Mouse (Mus musculus) small intestine, adult 2 months (tissue): Measurements from ENCODE around the gene Rft1. TPM values are rescaled to one million over a fixed set of nuclear protein-coding genes. Genes with fewer than 3 reads are reported as not detected.

Source experiments
- H3K27ac ChIP-seq: fragments of 200-500 bp; 2 replicates; pipeline ENCODE4 v1.5.1; 2012; ENCODE audit warnings: low read depth, low read length, control low read depth, inconsistent platforms; ENCODE audit not compliant: insufficient read depth
- H3K27me3 ChIP-seq: fragments of 200-500 bp; 2 replicates; pipeline ENCODE4 v1.6.1; 2012; ENCODE audit warnings: mild to moderate bottlenecking, moderate library complexity, low read length, inconsistent platforms; ENCODE audit not compliant: control insufficient read depth, insufficient read depth
- H3K36me3 ChIP-seq: fragments of 200-500 bp; 2 replicates; pipeline ENCODE4 v1.6.1; 2012; ENCODE audit warnings: mild to moderate bottlenecking, low read length, control low read depth, inconsistent platforms; ENCODE audit not compliant: control insufficient read depth, insufficient read depth
- H3K4me1 ChIP-seq: fragments of 200-500 bp; 2 replicates; pipeline ENCODE4 v1.6.1; 2012; ENCODE audit warnings: low read length, inconsistent platforms, mixed read lengths; ENCODE audit not compliant: control insufficient read depth, insufficient read depth, insufficient read length
- H3K4me3 ChIP-seq: fragments of 200-500 bp; 2 replicates; pipeline ENCODE4 v1.5.1; 2012; ENCODE audit warnings: low read depth, mild to moderate bottlenecking, control low read depth, inconsistent platforms, low read length, moderate library complexity
- CTCF ChIP-seq: fragments of 200-500 bp; IDR thresholded peaks from 2 replicates; pipeline ENCODE4 v1.5.1; 2012; ENCODE audit warnings: low read depth, mild to moderate bottlenecking, control low read depth, inconsistent platforms, low read length, moderate library complexity, mixed read lengths; ENCODE audit not compliant: insufficient replicate concordance, insufficient read length; ENCODE audit errors: extremely low read depth
- POLR2A ChIP-seq: fragments of 200-500 bp; IDR thresholded peaks from 2 replicates; pipeline ENCODE4 v1.6.1; 2012; ENCODE audit warnings: low read depth, mild to moderate bottlenecking, control low read depth, inconsistent platforms, low read length, moderate library complexity
- WGBS: fragments of 180-500 bp; shearing (Covaris S2); methylation state at CpG from one replicate; pipeline ENCODE4 v1.1.7; 2018; 5-methylcytosine and 5-hydroxymethylcytosine counted together
- polyA plus RNA-seq: library from polyadenylated mRNA; depleted of rRNA; stranded (reverse); fragments of >200 nt; gene quantifications from 2 replicates; pipeline ENCODE4 v1.2.3, GENCODE M21; 2012

The Rft1 gene
- polyA plus RNA-seq, 1 experiment = 5.6 TPM

GRCm38 (mm10) chr14:30638009-30638408, 16.2 kb upstream of the Rft1 start:
- TF ChIP-seq POLR2A = no peak
- TF ChIP-seq CTCF = no peak

GRCm38 (mm10) chr14:30638686-30639085, 15.5 kb upstream of the Rft1 start:
- TF ChIP-seq POLR2A (no peak), CTCF (no peak)
- Histone ChIP-seq H3K4me3 (no peak overlapping the region), H3K27ac (no peak overlapping the region), H3K36me3 (no peaks in the 10 kb centered on the region), H3K27me3 (no peaks in the 10 kb centered on the region), H3K4me1 (peaks cover 63% of the 10 kb centered on the region)
- 77% methylated on average over 4 of the region's 4 CpGs for WGBS

More at GRCm38 (mm10) chr14:30638009-30638408, 16.2 kb upstream of the Rft1 start:
- Histone ChIP-seq H3K27ac (peak overlapping the region; percentile 76), H3K36me3 (no peaks in the 10 kb centered on the region), H3K27me3 (no peaks in the 10 kb centered on the region), H3K4me1 (peaks cover 63% of the 10 kb centered on the region), H3K4me3 (no peak overlapping the region)
- 37% methylated on average over 4 of the region's 4 CpGs for WGBS

GRCm38 (mm10) chr14:30641748-30642147, 12.4 kb upstream of the Rft1 start:
- TF ChIP-seq CTCF (no peak), POLR2A (no peak)
- H3K4me1 ChIP-seq = peaks cover 38% of the 10 kb centered on the region
- 62% methylated on average over 2 of the region's 2 CpGs for WGBS
- no peaks in the 10 kb centered on the region for H3K36me3 ChIP-seq
- H3K4me3 ChIP-seq = no peak overlapping the region
- H3K27ac ChIP-seq = no peak overlapping the region
- H3K27me3 ChIP-seq = no peaks in the 10 kb centered on the region

GRCm38 (mm10) chr14:30644026-30644425, 10.1 kb upstream of the Rft1 start:
- WGBS = 69% methylated on average over 2 of the region's 2 CpGs
- peaks cover 34% of the 10 kb centered on the region for H3K4me1 ChIP-seq
- H3K4me3 ChIP-seq = no peak overlapping the region
- H3K36me3 ChIP-seq = no peaks in the 10 kb centered on the region
- TF ChIP-seq POLR2A (no peak), CTCF (no peak)
- no peaks in the 10 kb centered on the region for H3K27me3 ChIP-seq
- no peak overlapping the region for H3K27ac ChIP-seq

GRCm38 (mm10) chr14:30645066-30645465, 9.1 kb upstream of the Rft1 start:
- H3K4me3 ChIP-seq = no peak overlapping the region
- H3K27ac ChIP-seq = no peak overlapping the region
- H3K36me3 ChIP-seq = no peaks in the 10 kb centered on the region
- TF ChIP-seq CTCF = no peak
- no peak for TF ChIP-seq POLR2A
- peaks cover 34% of the 10 kb centered on the region for H3K4me1 ChIP-seq
- no peaks in the 10 kb centered on the region for H3K27me3 ChIP-seq
- 79% methylated on average over 8 of the region's 8 CpGs for WGBS

GRCm38 (mm10) chr14:30646486-30646885, 7.7 kb upstream of the Rft1 start:
- no peak overlapping the region for H3K4me3 ChIP-seq
- no peak overlapping the region for H3K27ac ChIP-seq
- 25% methylated on average over 1 of the region's 1 CpGs for WGBS
- peaks cover 26% of the 10 kb centered on the region; the same call in 1 of the 2 replicates for H3K4me1 ChIP-seq
- H3K36me3 ChIP-seq = no peaks in the 10 kb centered on the region
- no peaks in the 10 kb centered on the region for H3K27me3 ChIP-seq
- TF ChIP-seq POLR2A = no peak
- no peak for TF ChIP-seq CTCF

- 70% methylated on average over 3 of the region's 3 CpGs for WGBS
- no peaks in the 10 kb centered on the region for H3K36me3 ChIP-seq
- no peaks in the 10 kb centered on the region for H3K27me3 ChIP-seq
- TF ChIP-seq POLR2A (no peak), CTCF (no peak)
- H3K4me3 ChIP-seq = no peak overlapping the region
- H3K27ac ChIP-seq = no peak overlapping the region
- peaks cover 16% of the 10 kb centered on the region; the same call in 1 of the 2 replicates for H3K4me1 ChIP-seq
Measured at GRCm38 (mm10) chr14:30648478-30648877, 5.7 kb upstream of the Rft1 start.

GRCm38 (mm10) chr14:30649745-30650144, 4.4 kb upstream of the Rft1 start:
- Histone ChIP-seq H3K27ac (no peak overlapping the region), H3K4me3 (no peak overlapping the region), H3K4me1 (peaks cover 11% of the 10 kb centered on the region; the same call in 1 of the 2 replicates), H3K36me3 (no peaks in the 10 kb centered on the region), H3K27me3 (no peaks in the 10 kb centered on the region)
- TF ChIP-seq CTCF (no peak), POLR2A (no peak)
- 89% methylated on average over 8 of the region's 8 CpGs for whole genome bisulfite sequencing
